Mouse (Mus musculus) frontal cortex, postnatal 25 days (tissue): Measurements from ENCODE around the gene St5.

Experiments used
- DNase-seq, 2 experiments: peaks; one replicate each; pipeline ENCODE4 v3.0.0; 2022; ENCODE audit warnings: low spot score in 2 of 2

St5 gene

GRCm38 (mm10) chr7:109484221-109484620, 219.2 kb downstream of the St5 start:
- DNase-seq = no peak

GRCm38 (mm10) chr7:109480765-109481197, 222.6 kb downstream of the St5 start:
- no peak for DNase-seq

- DNase-seq = no peak
Measured at GRCm38 (mm10) chr7:109477926-109478325, 225.5 kb downstream of the St5 start.
